8 mouse cellular contexts compared by ENCODE assay signal in the genomic region with DNA sequence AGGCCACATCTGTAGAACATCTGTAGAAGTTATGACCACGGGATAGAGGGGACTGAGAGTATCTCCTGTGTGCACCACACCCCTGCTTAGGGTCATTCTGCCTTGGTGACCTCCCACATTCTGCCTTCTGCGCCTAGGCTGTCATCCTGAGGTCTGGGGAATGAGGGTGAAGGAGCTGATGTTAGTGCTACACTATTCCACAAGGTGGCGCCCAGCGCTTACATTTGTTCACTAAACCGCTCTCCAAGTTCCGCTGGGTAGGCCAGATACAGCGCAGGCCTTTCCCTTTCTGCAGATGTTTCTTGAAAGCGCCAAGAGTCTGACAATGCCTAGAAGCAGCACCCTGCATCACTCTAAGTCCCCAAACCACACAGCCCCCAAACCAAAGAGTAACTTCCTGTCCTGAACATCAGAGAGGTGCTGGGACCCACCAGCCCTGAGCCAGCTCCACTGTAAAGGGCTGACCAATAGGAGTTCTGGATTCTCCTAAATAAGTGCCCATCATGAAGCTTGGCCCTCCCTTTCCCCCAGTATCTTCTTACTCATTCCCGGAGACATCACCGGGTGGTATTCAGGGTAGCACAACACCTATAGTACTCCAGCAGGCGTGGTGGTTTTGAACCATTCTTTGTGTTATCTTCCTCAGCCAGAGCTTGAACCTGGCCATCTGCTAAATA. TPM values are rescaled to one million over a fixed set of nuclear protein-coding genes. Genes with fewer than 3 reads are reported as not detected.
A peak's percentile ranks its signal among the peaks of the same experiment; 100 is the strongest.
DNase-seq lines count a peak whose midpoint lies in the region; ATAC-seq and TF ChIP-seq lines count a peak whose summit lies in the region.

No protein-coding gene starts in this region.

- ATAC-seq in forebrain, postnatal 0 days = peak; percentile 92
- ATAC-seq in hematopoietic stem cell, adult 5-6 weeks (replicated peaks in 1 of 2; ENCODE audit: insufficient read depth in 1 of 2, low FRiP score in 2 of 2, low TSS enrichment in 1 of 2, low read depth in 1 of 2, poor library complexity in 2 of 2, severe bottlenecking in 2 of 2) = peak; percentile 87 to 95
- peak; percentile 62; the same call in 1 of the 2 replicates for ATAC-seq in lung, embryonic 15.5 days (ENCODE audit: borderline replicate concordance, extremely low read depth, low FRiP score, low TSS enrichment)

- 12% methylated on average over 11 of the region's 11 CpGs for WGBS in forebrain, postnatal 0 days
- 12% methylated on average over 11 of the region's 11 CpGs for WGBS in lung, embryonic 15.5 days

- peak; percentile 93 for TF ChIP-seq CTCF in forebrain, postnatal 0 days (IDR thresholded peaks at IDR 0.05; ENCODE audit: low read depth)
- peak; percentile 91 for TF ChIP-seq CTCF in layer of hippocampus, adult 2 months (conservative IDR thresholded peaks at IDR 0.05)

- no peaks in the 10 kb centered on the region for H3K9me3 ChIP-seq in forebrain, postnatal 0 days (ENCODE audit: low read length)
- H3K9me3 ChIP-seq in lung, embryonic 15.5 days = no peaks in the 10 kb centered on the region

- H3K4me3 ChIP-seq in forebrain, postnatal 0 days (ENCODE audit: low read depth, low read length) = no peak overlapping the region
- no peak overlapping the region for H3K4me3 ChIP-seq in layer of hippocampus, adult 2 months
- H3K4me3 ChIP-seq in lung, embryonic 15.5 days = no peak overlapping the region

- H3K27me3 ChIP-seq in forebrain, postnatal 0 days (ENCODE audit: insufficient read depth, low read length) = no peaks in the 10 kb centered on the region; the same call in 1 of the 2 replicates
- no peaks in the 10 kb centered on the region for H3K27me3 ChIP-seq in lung, embryonic 15.5 days

- no peak overlapping the region for H3K4me2 ChIP-seq in forebrain, postnatal 0 days (ENCODE audit: low read depth)
- H3K4me2 ChIP-seq in lung, embryonic 15.5 days = no peak overlapping the region

- no peak overlapping the region for H3K27ac ChIP-seq in forebrain, postnatal 0 days (ENCODE audit: low read depth, low read length)
- H3K27ac ChIP-seq in layer of hippocampus, adult 2 months = no peak overlapping the region
- H3K27ac ChIP-seq in lung, embryonic 15.5 days = no peak overlapping the region

- no peak overlapping the region for H3K9ac ChIP-seq in forebrain, postnatal 0 days
- H3K9ac ChIP-seq in lung, embryonic 15.5 days = no peak overlapping the region

- no peaks in the 10 kb centered on the region for H3K4me1 ChIP-seq in forebrain, postnatal 0 days (ENCODE audit: insufficient read depth)
- H3K4me1 ChIP-seq in lung, embryonic 15.5 days = no peaks in the 10 kb centered on the region

- no peaks in the 10 kb centered on the region for H3K36me3 ChIP-seq in forebrain, postnatal 0 days (ENCODE audit: insufficient read depth)
- no peaks in the 10 kb centered on the region for H3K36me3 ChIP-seq in lung, embryonic 15.5 days

- DNase-seq in Muller cell, postnatal 12 days (ENCODE audit: inconsistent ontology term) = peak; percentile 68
- DNase-seq in cerebellum, adult 18-20 months = peak; percentile 68 to 74
- peak; percentile 93 for DNase-seq in forebrain, postnatal 0 days
- DNase-seq in layer of hippocampus, adult 2 months (ENCODE audit: low spot score in 2 of 2) = peak; percentile 70 to 80
- peak; percentile 65 for DNase-seq in ovary, postnatal 36 days (ENCODE audit: low spot score)
- DNase-seq in urinary bladder, adult 2 months (ENCODE audit: low spot score) = peak; percentile 46

RNA-seq across cellular contexts. Expression of a gene that starts 5.3 kb away (rescaled TPM):
- total RNA-seq in forebrain, postnatal 0 days (2014; rRNA removed) = 0.14 and 0.54 TPM in 2 replicates
- polyA plus RNA-seq in forebrain, postnatal 0 days (2015; fragmentation: Nextera tagmentation; extraction: Ambion mirVana) = 0.40 and 0.63 TPM in 2 replicates
- not detected in 2 replicates for total RNA-seq in hematopoietic stem cell, adult 5-6 weeks (2017)
- total RNA-seq in layer of hippocampus, adult 2 months (2021) = under 1 TPM; 0.47 to 0.61 TPM
- 6.2 and 7.5 TPM in 2 replicates for polyA plus RNA-seq in lung, embryonic 15.5 days (2015; fragmentation: Nextera tagmentation; extraction: Ambion mirVana)
- polyA plus RNA-seq in urinary bladder, adult 2 months (2012; rRNA removed) = 39.5 and 42.4 TPM in 2 replicates

RNA-seq across cellular contexts. Expression of a gene that starts 22.1 kb away (rescaled TPM):
- not detected in 2 replicates for total RNA-seq in forebrain, postnatal 0 days (2014; rRNA removed)
- polyA plus RNA-seq in forebrain, postnatal 0 days (2015; fragmentation: Nextera tagmentation; extraction: Ambion mirVana) = not detected in 2 replicates
- total RNA-seq in hematopoietic stem cell, adult 5-6 weeks (2017) = not detected in 2 replicates
- total RNA-seq in layer of hippocampus, adult 2 months (2021) = not detected
- 0.28 TPM in 1 of 2 replicates, not detected in the other for polyA plus RNA-seq in lung, embryonic 15.5 days (2015; fragmentation: Nextera tagmentation; extraction: Ambion mirVana)
- polyA plus RNA-seq in urinary bladder, adult 2 months (2012; rRNA removed) = 12.5 and 14.3 TPM in 2 replicates

RNA-seq across cellular contexts. Expression of a gene that starts 28.0 kb away (rescaled TPM):
- total RNA-seq in forebrain, postnatal 0 days (2014; rRNA removed) = not detected in 2 replicates
- polyA plus RNA-seq in forebrain, postnatal 0 days (2015; fragmentation: Nextera tagmentation; extraction: Ambion mirVana) = not detected in 2 replicates
- not detected in 2 replicates for total RNA-seq in hematopoietic stem cell, adult 5-6 weeks (2017)
- not detected for total RNA-seq in layer of hippocampus, adult 2 months (2021)
- not detected in 2 replicates for polyA plus RNA-seq in lung, embryonic 15.5 days (2015; fragmentation: Nextera tagmentation; extraction: Ambion mirVana)
- not detected in 2 replicates for polyA plus RNA-seq in urinary bladder, adult 2 months (2012; rRNA removed)
